In the genomic region with DNA sequence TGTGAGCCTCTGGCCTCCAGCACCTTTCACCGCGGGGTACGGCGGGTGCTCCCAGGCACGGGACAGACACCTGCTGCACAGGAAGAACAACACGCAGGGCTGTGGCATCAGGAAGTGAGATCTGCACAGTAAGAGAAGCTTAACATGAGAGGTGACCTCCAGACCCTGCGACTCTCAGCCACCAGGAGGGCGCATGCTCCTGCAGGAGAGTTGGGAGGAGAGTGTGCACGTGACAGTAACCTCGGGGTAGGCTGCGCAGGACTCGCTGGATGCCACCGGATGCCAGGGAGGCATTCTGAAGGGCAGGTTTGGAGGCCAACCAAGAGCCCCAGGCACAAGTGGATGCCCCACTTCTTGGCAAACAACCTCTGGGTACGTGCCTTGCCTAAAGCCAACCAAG, we compare ENCODE assay signal across 11 mouse cellular contexts. TPM values are rescaled to one million over a fixed set of nuclear protein-coding genes. Genes with fewer than 3 reads are reported as not detected.
DNase-seq lines count a peak whose midpoint lies in the region; ATAC-seq lines count a peak whose summit lies in the region.
"Had no signal": no experiment of that assay in that cellular context is flagged by ENCODE, and none has a peak within 500 bp of the region (broad histone marks: within the 10 kb centered on the region; RNA-seq: fewer than 3 reads in every experiment).

No protein-coding gene starts in this region.

- no peak for ATAC-seq in frontal cortex, adult (ENCODE audit: low TSS enrichment)
- ATAC-seq: forebrain, embryonic 14.5 days; hindbrain, postnatal 0 days had no signal

- DNase-seq in WW6 (ENCODE audit: low read depth, low spot score) (peak; percentile 18), adipocyte (ENCODE audit: low spot score) (no peak)
- DNase-seq in heart, postnatal 4 days = peak; percentile 62
- DNase-seq in kidney, postnatal 36 days = peak; percentile 59 to 65
- peak; percentile 62 to 70 for DNase-seq in thymus, postnatal 10 days (ENCODE audit: low spot score in 2 of 2)
- no peak for DNase-seq in layer of hippocampus, adult 9-10 months (ENCODE audit: low spot score)
- DNase-seq: adrenal gland, adult 8-10 months; cerebellum, postnatal 36 days had no signal

RNA-seq across cellular contexts. Expression of gene Bmp7, which starts 26.1 kb away (rescaled TPM):
- 10 to 100 TPM; 16.1 to 20.1 TPM for total RNA-seq in heart, postnatal 4 days (2021)

Comparison
In these comparisons a context has a peak if more than half of its experiments do, and no peak if none do; other contexts are left out.
1. DNase-seq: peak in WW6 (single experiment), heart, postnatal 4 days (single experiment), kidney, postnatal 36 days (2 of 2) and thymus, postnatal 10 days (2 of 2); none in layer of hippocampus, adult 9-10 months (single experiment) and adipocyte (single experiment).